Mouse (Mus musculus) thymus, adult 18-20 months (tissue): Measurements from ENCODE around the gene Olfr1200.

Experiments used
- DNase-seq, 2 experiments: peaks; one replicate each; pipeline ENCODE4 v3.0.0; 2022; ENCODE audit warnings: mixed read lengths in 2 of 2

Gene Olfr1200

GRCm38 (mm10) chr2:88770388-88770787 lies at the start of gene Olfr1200:
Olfr1200 (minus strand) TSS chr2:88770488.
- no peak for DNase-seq

- DNase-seq = no peak
Observed at GRCm38 (mm10) chr2:88814196-88814595, 43.9 kb upstream of the Olfr1200 start, which contains the start of gene Olfr1202. Olfr1202 (plus strand) TSS chr2:88814496.

- no peak for DNase-seq
Observed at GRCm38 (mm10) chr2:88792736-88793135, 22.4 kb upstream of the Olfr1200 start, which contains the start of gene Olfr1201. Olfr1201 (plus strand) TSS chr2:88793036.

GRCm38 (mm10) chr2:88760369-88760768 lies 9.9 kb downstream of the Olfr1200 start, which contains the start of gene Olfr1199:
Olfr1199 (minus strand) TSS chr2:88760469.
- no peak for DNase-seq

- no peak for DNase-seq
Observed at GRCm38 (mm10) chr2:88751270-88751669, 19.0 kb downstream of the Olfr1200 start, which contains the start of gene Olfr1198. Olfr1198 (minus strand) TSS chr2:88751370.

- no peak for DNase-seq
Observed at GRCm38 (mm10) chr2:88743379-88743778, 26.9 kb downstream of the Olfr1200 start.

- DNase-seq = no peak
Observed at GRCm38 (mm10) chr2:88732266-88732665, 38.0 kb downstream of the Olfr1200 start, which contains the start of gene Olfr1197. Olfr1197 (minus strand) TSS chr2:88732366.
